Mouse (Mus musculus) CD4-positive naive resting alpha-beta T cell, adult 57 days (primary cell): Measurements from ENCODE around the gene Pomc. TPM values are rescaled to one million over a fixed set of nuclear protein-coding genes. Genes with fewer than 3 reads are reported as not detected.

ENCODE experiments used
- total RNA-seq: library from RNA; stranded (reverse); gene quantifications from one replicate; pipeline ENCODE4 v1.2.4, GENCODE M21; 2023

Pomc gene
- 1.2 TPM for total RNA-seq

GRCm38 (mm10) chr12:3954651-3955050 lies at the start of gene Pomc:
Gene Pomc, plus strand, starts transcription at chr12:3954951.

Other genes starting within 250 kb of the Pomc start
- 91.6 TPM for gene Dnmt3a, start 148.9 kb upstream of the Pomc start, total RNA-seq
- gene Efr3b, start 84.0 kb downstream of the Pomc start, total RNA-seq = 1.8 TPM
- gene Dnajc27, start 127.6 kb downstream of the Pomc start, total RNA-seq = 12.0 TPM
- gene Adcy3, start 178.2 kb downstream of the Pomc start, total RNA-seq = 34.2 TPM